Mouse (Mus musculus) kidney, embryonic 15.5 days (tissue): ENCODE data around the gene Det1. TPM values are rescaled to one million over a fixed set of nuclear protein-coding genes. Genes with fewer than 3 reads are reported as not detected.

Experiments used
- ATAC-seq: fragments of 200-750 bp; cut with Nextera tagmentation; replicated peaks from 2 replicates; pipeline ENCODE4 v1.8.0; 2017; ENCODE audit warnings: moderate TSS enrichment; ENCODE audit not compliant: low FRiP score
- H3K27ac ChIP-seq: fragments of 300-500 bp; sonication (generic); 2 replicates; pipeline ENCODE4 v1.5.1; 2015; ENCODE audit warnings: mild to moderate bottlenecking, inconsistent platforms
- H3K27me3 ChIP-seq: fragments of 300-500 bp; sonication (generic); 2 replicates; pipeline ENCODE4 v1.6.1; 2015; ENCODE audit warnings: inconsistent platforms
- H3K36me3 ChIP-seq: fragments of 300-500 bp; sonication (generic); 2 replicates; pipeline ENCODE4 v1.6.1; 2015; ENCODE audit warnings: inconsistent platforms
- H3K4me1 ChIP-seq: fragments of 300-500 bp; sonication (generic); 2 replicates; pipeline ENCODE4 v1.6.1; 2015; ENCODE audit warnings: inconsistent platforms
- H3K4me2 ChIP-seq: fragments of 300-500 bp; sonication (generic); 2 replicates; pipeline ENCODE4 v1.6.1; 2015; ENCODE audit warnings: moderate library complexity, mild to moderate bottlenecking, inconsistent platforms
- H3K4me3 ChIP-seq: fragments of 300-500 bp; sonication (generic); replicated peaks from 2 replicates; pipeline ENCODE4 v1.5.1; 2015; ENCODE audit warnings: mild to moderate bottlenecking, inconsistent platforms
- H3K9ac ChIP-seq: fragments of 300-500 bp; sonication (generic); 2 replicates; pipeline ENCODE4 v1.6.1; 2015; ENCODE audit warnings: mild to moderate bottlenecking, inconsistent platforms
- H3K9me3 ChIP-seq: fragments of 300-500 bp; sonication (generic); replicated peaks from 2 replicates; pipeline ENCODE4 v1.6.1; 2016; ENCODE audit warnings: inconsistent platforms
- WGBS: fragments of 180-500 bp; shearing (Covaris S2); methylation state at CpG from one replicate; pipeline ENCODE4 v1.1.7; 2015; ENCODE audit warnings: mixed read lengths; 5-methylcytosine and 5-hydroxymethylcytosine counted together
- polyA plus RNA-seq: library from polyadenylated mRNA; unstranded; fragments of >200 nt; fragmentation: Nextera tagmentation; extraction: Ambion mirVana; gene quantifications from 2 replicates; pipeline ENCODE4 v1.2.1, GENCODE M21; 2015

Gene Det1
- polyA plus RNA-seq, 1 experiment from 2014 or later = 19.1 TPM

DNA sequence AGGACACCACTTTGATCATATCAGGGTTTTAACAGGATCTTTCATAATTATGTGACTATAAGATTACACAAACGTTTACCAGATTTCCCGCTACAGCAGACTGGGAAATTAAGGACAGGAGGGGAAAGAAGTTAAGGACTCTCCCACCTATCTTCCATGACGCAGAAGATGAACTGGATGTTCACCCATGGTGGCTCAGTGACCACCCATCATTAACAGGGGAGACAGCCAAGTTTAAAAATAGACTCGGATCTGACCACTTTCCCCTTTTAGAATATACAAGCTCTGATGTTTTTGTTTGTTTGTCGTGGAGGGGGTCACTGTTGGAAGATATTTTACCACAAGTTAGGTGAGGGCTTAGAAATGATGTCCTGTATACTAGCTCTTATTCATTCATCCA, 5.5 kb downstream of the Det1 start:
- 78% methylated on average over 5 of the region's 5 CpGs for WGBS
- Histone ChIP-seq H3K9me3 (no peaks in the 10 kb centered on the region), H3K9ac (no peak overlapping the region), H3K4me2 (no peak overlapping the region), H3K4me1 (peaks cover 12% of the 10 kb centered on the region), H3K4me3 (no peak overlapping the region), H3K27me3 (no peaks in the 10 kb centered on the region), H3K27ac (no peak overlapping the region), H3K36me3 (peaks cover 67% of the 10 kb centered on the region)
- no peak for ATAC-seq

- no peak overlapping the region for H3K9ac ChIP-seq
- H3K27ac ChIP-seq = no peak overlapping the region
- no peak overlapping the region for H3K4me2 ChIP-seq
- H3K9me3 ChIP-seq = no peaks in the 10 kb centered on the region
- H3K27me3 ChIP-seq = no peaks in the 10 kb centered on the region
- H3K4me1 ChIP-seq = no peaks in the 10 kb centered on the region
- H3K4me3 ChIP-seq = no peak overlapping the region
- WGBS = 87% methylated on average over 4 of the region's 4 CpGs
- peaks cover 70% of the 10 kb centered on the region for H3K36me3 ChIP-seq
- ATAC-seq = no peak
Measured at GRCm38 (mm10) chr7:78837250-78837649, 9.8 kb downstream of the Det1 start.

DNA sequence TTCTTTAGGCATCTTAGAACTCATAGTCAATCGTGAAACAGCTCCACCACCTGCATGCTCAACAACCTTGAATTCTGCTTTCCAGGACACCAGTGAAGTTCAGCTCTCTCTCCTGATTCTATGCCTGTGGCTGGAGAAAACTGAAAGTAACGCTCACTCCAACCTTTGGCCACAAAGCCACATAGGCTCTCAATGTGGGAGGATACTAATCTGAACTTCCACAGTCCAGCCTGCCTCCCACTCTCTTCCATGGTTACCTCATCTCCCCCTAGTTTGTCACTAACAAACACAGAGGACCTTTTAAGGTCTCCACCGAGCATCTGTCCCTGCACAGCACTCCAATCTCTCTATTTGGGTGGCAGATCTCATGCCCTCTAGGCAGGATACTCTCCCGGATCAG, 11.4 kb downstream of the Det1 start:
- Histone ChIP-seq H3K27ac (no peak overlapping the region), H3K9me3 (no peaks in the 10 kb centered on the region), H3K4me2 (no peak overlapping the region), H3K9ac (no peak overlapping the region), H3K36me3 (peaks cover 59% of the 10 kb centered on the region), H3K4me1 (no peaks in the 10 kb centered on the region), H3K27me3 (no peaks in the 10 kb centered on the region), H3K4me3 (no peak overlapping the region)
- no peak for ATAC-seq
- WGBS = 76% methylated on average over 4 of the region's 4 CpGs

- no peak overlapping the region for H3K9ac ChIP-seq
- H3K27ac ChIP-seq = no peak overlapping the region
- H3K4me1 ChIP-seq = peaks cover 11% of the 10 kb centered on the region; the same call in 1 of the 2 replicates
- no peak for ATAC-seq
- H3K36me3 ChIP-seq = peaks cover 65% of the 10 kb centered on the region
- 51% methylated on average over 14 of the region's 14 CpGs for WGBS
- H3K4me2 ChIP-seq = no peak overlapping the region
- H3K9me3 ChIP-seq = no peaks in the 10 kb centered on the region
- H3K27me3 ChIP-seq = no peaks in the 10 kb centered on the region
- H3K4me3 ChIP-seq = no peak overlapping the region
Measured at GRCm38 (mm10) chr7:78827749-78828362, 19.2 kb downstream of the Det1 start.

GRCm38 (mm10) chr7:78826682-78827385, 20.2 kb downstream of the Det1 start:
- Histone ChIP-seq H3K27me3 (no peaks in the 10 kb centered on the region), H3K4me1 (peaks cover 11% of the 10 kb centered on the region; the same call in 1 of the 2 replicates), H3K4me2 (no peak overlapping the region), H3K27ac (no peak overlapping the region), H3K9ac (no peak overlapping the region), H3K36me3 (peaks cover 69% of the 10 kb centered on the region), H3K4me3 (no peak overlapping the region), H3K9me3 (no peaks in the 10 kb centered on the region)
- ATAC-seq = peak; percentile 62; the same call in 1 of the 2 replicates
- 29% methylated on average over 9 of the region's 9 CpGs for WGBS

DNA sequence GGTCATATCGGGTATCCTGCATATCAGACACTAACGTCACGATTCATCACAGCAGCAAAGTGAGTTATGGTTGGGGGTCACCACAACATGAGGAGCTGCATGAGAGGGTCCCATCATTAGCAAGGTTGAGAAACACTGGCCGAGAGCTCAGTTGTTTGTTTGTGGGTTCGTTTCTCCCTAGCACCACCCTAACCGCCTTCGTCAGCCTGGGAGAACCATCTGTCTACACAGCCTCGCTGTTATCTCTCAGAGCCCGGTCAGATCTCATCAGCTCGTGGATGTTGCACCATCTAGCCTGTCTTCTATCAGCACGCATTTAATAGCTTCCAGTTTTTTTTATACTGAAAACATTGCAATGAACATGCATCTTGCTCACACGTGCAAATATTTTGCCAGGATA, 28.7 kb downstream of the Det1 start:
- Histone ChIP-seq H3K9me3 (no peaks in the 10 kb centered on the region), H3K27me3 (no peaks in the 10 kb centered on the region), H3K4me3 (no peak overlapping the region), H3K9ac (no peak overlapping the region), H3K36me3 (peaks cover 11% of the 10 kb centered on the region; the same call in 1 of the 2 replicates), H3K27ac (no peak overlapping the region), H3K4me1 (0 out of 2 replicates have a peak, but pooled peaks cover 4% of the 10 kb centered on the region), H3K4me2 (no peak overlapping the region)
- 79% methylated on average over 12 of the region's 12 CpGs for WGBS
- no peak for ATAC-seq

DNA sequence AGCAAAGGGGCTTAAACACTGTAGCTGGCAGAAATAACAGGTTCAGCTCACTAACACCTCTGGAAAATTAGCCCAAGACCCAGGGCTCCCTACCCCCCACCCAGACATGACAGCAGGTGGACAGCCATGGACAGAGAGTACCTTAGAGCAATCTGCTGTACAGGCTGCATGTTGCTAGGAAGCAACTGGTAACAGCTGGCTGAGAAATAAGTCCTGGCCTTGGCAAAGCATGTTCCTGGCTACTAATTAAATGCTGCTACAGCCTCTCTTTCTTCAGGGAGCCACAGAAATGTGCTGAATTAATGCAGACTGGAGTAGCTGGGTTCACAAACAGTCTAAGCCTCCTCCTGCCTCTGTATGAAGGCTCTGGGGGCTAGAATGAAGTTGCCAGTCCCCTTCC, 32.3 kb downstream of the Det1 start:
- 0 out of 2 replicates have a peak, but pooled peaks cover 5% of the 10 kb centered on the region for H3K4me1 ChIP-seq
- H3K27ac ChIP-seq = no peak overlapping the region
- no peak for ATAC-seq
- no peaks in the 10 kb centered on the region for H3K36me3 ChIP-seq
- no peak overlapping the region for H3K9ac ChIP-seq
- H3K27me3 ChIP-seq = no peaks in the 10 kb centered on the region
- H3K9me3 ChIP-seq = no peaks in the 10 kb centered on the region
- no peak overlapping the region for H3K4me2 ChIP-seq
- H3K4me3 ChIP-seq = no peak overlapping the region

DNA sequence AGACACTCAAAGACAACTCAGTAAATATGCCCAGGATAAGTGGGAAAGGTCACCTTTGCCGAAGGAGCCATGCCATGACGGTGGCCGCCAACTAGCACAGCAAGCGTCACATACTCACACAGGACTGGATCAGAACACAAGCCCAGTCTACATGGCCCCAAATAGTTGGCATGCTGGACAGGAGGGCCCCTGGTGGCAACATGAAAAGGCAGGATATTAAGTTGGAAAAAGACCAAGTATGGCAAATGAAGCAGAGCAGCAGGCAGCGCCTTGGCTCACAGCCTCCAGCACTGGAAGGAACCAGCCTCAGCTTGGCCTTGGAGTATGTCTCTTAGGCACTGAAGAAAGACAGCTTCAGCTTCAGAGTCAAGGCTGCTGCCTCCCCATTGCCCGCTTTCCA, 33.3 kb downstream of the Det1 start:
- H3K9ac ChIP-seq = no peak overlapping the region
- H3K4me2 ChIP-seq = no peak overlapping the region
- WGBS = 89% methylated on average over 6 of the region's 6 CpGs
- no peak for ATAC-seq
- H3K36me3 ChIP-seq = no peaks in the 10 kb centered on the region
- H3K27me3 ChIP-seq = no peaks in the 10 kb centered on the region
- no peak overlapping the region for H3K4me3 ChIP-seq
- 0 out of 2 replicates have a peak, but pooled peaks cover 5% of the 10 kb centered on the region for H3K4me1 ChIP-seq
- H3K27ac ChIP-seq = no peak overlapping the region
- H3K9me3 ChIP-seq = no peaks in the 10 kb centered on the region

DNA sequence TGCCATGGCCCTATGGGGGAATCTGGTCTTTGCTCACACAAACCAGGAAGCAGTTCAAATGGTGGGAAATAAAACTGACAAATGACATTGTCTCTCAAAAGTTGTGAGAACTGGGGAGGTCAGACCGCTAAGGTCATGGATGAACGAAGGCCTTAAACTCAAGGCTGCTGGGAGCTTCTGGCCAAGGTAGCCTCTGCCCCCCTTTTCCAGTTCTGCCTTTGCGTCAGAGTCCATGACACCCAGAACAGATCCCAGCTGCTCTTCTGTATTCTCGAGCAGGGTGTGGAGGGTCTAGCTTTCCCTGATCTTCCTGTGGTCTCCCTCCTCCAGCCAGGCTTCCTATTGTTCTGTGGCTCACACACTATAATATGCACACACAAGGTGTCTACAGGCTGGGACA, 39.9 kb downstream of the Det1 start:
- Histone ChIP-seq H3K9ac (no peak overlapping the region), H3K9me3 (no peaks in the 10 kb centered on the region), H3K27me3 (no peaks in the 10 kb centered on the region), H3K4me2 (no peak overlapping the region), H3K27ac (no peak overlapping the region), H3K4me3 (no peak overlapping the region), H3K4me1 (0 out of 2 replicates have a peak, but pooled peaks cover 3% of the 10 kb centered on the region), H3K36me3 (no peaks in the 10 kb centered on the region)
- WGBS = 36% methylated on average over 4 of the region's 4 CpGs
- peak; percentile 58; the same call in 1 of the 2 replicates for ATAC-seq

GRCm38 (mm10) chr7:78803841-78804240, 43.2 kb downstream of the Det1 start:
- no peak for ATAC-seq
- Histone ChIP-seq H3K36me3 (no peaks in the 10 kb centered on the region), H3K27ac (no peak overlapping the region), H3K4me1 (0 out of 2 replicates have a peak, but pooled peaks cover 3% of the 10 kb centered on the region), H3K4me3 (no peak overlapping the region), H3K27me3 (no peaks in the 10 kb centered on the region), H3K9me3 (no peaks in the 10 kb centered on the region), H3K9ac (no peak overlapping the region), H3K4me2 (no peak overlapping the region)
- 72% methylated on average over 3 of the region's 3 CpGs for WGBS

GRCm38 (mm10) chr7:78799730-78800496, 47.1 kb downstream of the Det1 start:
- Histone ChIP-seq H3K4me2 (no peak overlapping the region), H3K36me3 (no peaks in the 10 kb centered on the region), H3K9ac (no peak overlapping the region), H3K27ac (no peak overlapping the region), H3K4me1 (no peaks in the 10 kb centered on the region), H3K4me3 (no peak overlapping the region), H3K27me3 (no peaks in the 10 kb centered on the region), H3K9me3 (no peaks in the 10 kb centered on the region)
- 76% methylated on average over 9 of the region's 9 CpGs for WGBS
- ATAC-seq = no peak

- no peak for ATAC-seq
- Histone ChIP-seq H3K27ac (no peak overlapping the region), H3K27me3 (no peaks in the 10 kb centered on the region)
Measured at GRCm38 (mm10) chr7:78797843-78798455, 49.1 kb downstream of the Det1 start.

More at GRCm38 (mm10) chr7:78797843-78798455, 49.1 kb downstream of the Det1 start:
- no peaks in the 10 kb centered on the region for H3K9me3 ChIP-seq
- H3K36me3 ChIP-seq = peaks cover 8% of the 10 kb centered on the region
- no peak overlapping the region for H3K9ac ChIP-seq
- no peak overlapping the region for H3K4me3 ChIP-seq
- 62% methylated on average over 8 of the region's 9 CpGs for WGBS
- no peak overlapping the region for H3K4me2 ChIP-seq
- no peaks in the 10 kb centered on the region for H3K4me1 ChIP-seq
